Mouse (Mus musculus): ENCODE results near the gene Praf2. TPM values are rescaled to one million over a fixed set of nuclear protein-coding genes. Genes with fewer than 3 reads are reported as not detected.

The Praf2 gene
- total and polyA plus RNA-seq, 3 experiments, result 25.7 to 49.1 (median 40.6) TPM

DNA sequence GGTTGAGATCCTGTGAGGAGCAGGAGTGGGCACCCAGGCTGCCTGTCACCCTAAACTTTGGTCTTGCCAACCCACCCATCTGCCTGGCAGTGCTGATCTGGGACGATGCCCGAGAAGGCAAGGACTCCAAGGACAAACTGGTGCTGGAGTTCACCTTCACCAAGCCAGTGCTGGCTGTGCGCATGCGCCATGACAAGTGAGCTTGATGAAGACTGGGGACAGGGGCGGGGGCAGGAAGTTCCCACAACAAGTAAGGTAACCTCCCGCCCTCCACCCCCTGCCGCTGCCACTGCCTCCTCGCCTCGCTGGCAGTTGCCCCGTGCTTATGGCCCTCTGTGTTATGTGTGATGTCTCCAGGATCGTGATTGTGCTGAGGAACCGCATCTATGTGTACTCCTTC is 2.4 kb upstream of the Praf2 start:
- in situ Hi-C loops (cut with MboI; ENCODE audit: low pct_ligation_motif_present, low pct_unique_long_range_greater_than_20kb, low sequenced_read_pairs), result no loop called here
- no peaks in the 10 kb centered on the region for H3K27me3 ChIP-seq (replicated peaks)
- H3K4me2 ChIP-seq (ENCODE audit: insufficient read depth, low read depth, poor library complexity, severe bottlenecking), result no peak overlapping the region
- no peaks in the 10 kb centered on the region for H3K9me3 ChIP-seq (replicated peaks; ENCODE audit: low read length)
- TF ChIP-seq RAD21 (IDR thresholded peaks at IDR 0.05; ENCODE audit: low read depth, low read length) (no peak), CHD1 (IDR thresholded peaks at IDR 0.05; ENCODE audit: low read depth, low read length) (no peak), ETS1 (conservative IDR thresholded peaks at IDR 0.05; ENCODE audit: low read depth, low read length) (no peak), EP300 (IDR thresholded peaks at IDR 0.05; ENCODE audit: low read length) (no peak), MEF2A (IDR thresholded peaks at IDR 0.05; ENCODE audit: borderline replicate concordance, low read depth, low read length) (no peak), ZMIZ1 (IDR thresholded peaks at IDR 0.05; ENCODE audit: low read depth, low read length) (no peak), E2F4 (IDR thresholded peaks at IDR 0.05; ENCODE audit: insufficient replicate concordance, low read depth, low read length) (no peak), MYC (IDR thresholded peaks at IDR 0.05; ENCODE audit: low read depth, low read length) (no peak), USF2 (conservative IDR thresholded peaks at IDR 0.05; ENCODE audit: low read depth, low read length) (no peak), GABPA (IDR thresholded peaks at IDR 0.05; ENCODE audit: insufficient replicate concordance, low read depth, low read length) (no peak), SIN3A (IDR thresholded peaks at IDR 0.05; ENCODE audit: low read length) (no peak), POLR2AphosphoS2 (IDR thresholded peaks at IDR 0.05; ENCODE audit: low read depth, low read length) (no peak), MXI1 (IDR thresholded peaks at IDR 0.05; ENCODE audit: low read depth, low read length) (no peak), MAX (IDR thresholded peaks at IDR 0.05; ENCODE audit: low read length) (no peak), ZNF384 (IDR thresholded peaks at IDR 0.05; ENCODE audit: low read depth, low read length) (no peak)
- H3K27ac ChIP-seq (ENCODE audit: insufficient read depth, low read depth), result no peak overlapping the region
- H3K9ac ChIP-seq (ENCODE audit: insufficient read depth, low read depth), result no peak overlapping the region
- dilution Hi-C loops (cut with MboI; ENCODE audit: extremely low pct_ligation_motif_present, extremely low pct_unique_long_range_greater_than_20kb, low sequenced_read_pairs), result no loop called here
- H3K4me1 ChIP-seq (ENCODE audit: control insufficient read depth in 1 of 2, insufficient read depth in 2 of 2), result peaks cover 11 to 21% of the 10 kb centered on the region in 2 experiments; a peak in 3 of 4 replicates
- no peak for DNase-seq (ENCODE audit: extremely low read depth)
- H3K4me3 ChIP-seq (replicated peaks in 1 of 3; ENCODE audit: low read depth in 2 of 3, low read length in 2 of 3, poor library complexity in 1 of 3), result no peak overlapping the region
- peaks cover 28 to 44% of the 10 kb centered on the region in 2 experiments for H3K36me3 ChIP-seq (replicated peaks in 1 of 2; ENCODE audit: control insufficient read depth in 1 of 2, insufficient read depth in 1 of 2, low read length in 1 of 2)
- peaks cover 16% of the 10 kb centered on the region for H3K79me2 ChIP-seq (replicated peaks; ENCODE audit: control insufficient read depth, extremely low read depth, insufficient read depth, poor library complexity, severe bottlenecking)

DNA sequence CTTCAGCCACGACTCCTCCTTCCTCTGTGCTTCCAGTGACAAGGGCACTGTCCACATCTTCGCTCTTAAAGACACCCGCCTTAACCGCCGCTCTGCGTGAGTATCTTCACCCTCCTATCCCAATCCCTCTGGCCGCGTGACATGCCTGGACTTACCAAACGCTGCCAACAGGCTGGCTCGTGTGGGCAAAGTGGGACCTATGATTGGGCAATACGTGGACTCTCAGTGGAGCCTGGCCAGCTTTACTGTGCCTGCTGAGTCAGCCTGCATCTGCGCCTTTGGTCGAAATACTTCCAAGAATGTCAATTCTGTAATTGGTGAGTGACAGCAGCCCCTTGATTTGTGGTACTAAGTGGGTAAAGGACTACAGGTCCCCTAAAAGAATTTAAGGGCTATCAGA is 1.1 kb upstream of the Praf2 start:
- H3K27me3 ChIP-seq (replicated peaks), result no peaks in the 10 kb centered on the region
- peaks cover 11 to 20% of the 10 kb centered on the region in 2 experiments; a peak in 3 of 4 replicates for H3K4me1 ChIP-seq (ENCODE audit: control insufficient read depth in 1 of 2, insufficient read depth in 2 of 2)
- H3K9ac ChIP-seq (ENCODE audit: insufficient read depth, low read depth), result no peak overlapping the region
- H3K4me3 ChIP-seq (replicated peaks in 1 of 3; ENCODE audit: low read depth in 2 of 3, low read length in 2 of 3, poor library complexity in 1 of 3), result no peak overlapping the region
- peaks cover 16% of the 10 kb centered on the region for H3K79me2 ChIP-seq (replicated peaks; ENCODE audit: control insufficient read depth, extremely low read depth, insufficient read depth, poor library complexity, severe bottlenecking)
- TF ChIP-seq USF2 (conservative IDR thresholded peaks at IDR 0.05; ENCODE audit: low read depth, low read length) (no peak), CHD2 (IDR thresholded peaks at IDR 0.05; ENCODE audit: low read length) (no peak), MAFK (IDR thresholded peaks at IDR 0.05; ENCODE audit: insufficient replicate concordance, low read length) (no peak), MAZ (IDR thresholded peaks at IDR 0.05; ENCODE audit: low read depth, low read length) (no peak), UBTF (IDR thresholded peaks at IDR 0.05; ENCODE audit: low read depth, low read length) (no peak), JUN (IDR thresholded peaks at IDR 0.05; ENCODE audit: insufficient read depth, low read depth, low read length) (no peak), SMC3 (IDR thresholded peaks at IDR 0.05; ENCODE audit: low read depth, low read length) (no peak), ZNF384 (IDR thresholded peaks at IDR 0.05; ENCODE audit: low read depth, low read length) (no peak), POLR2AphosphoS2 (IDR thresholded peaks at IDR 0.05; ENCODE audit: low read depth, low read length) (no peak), GABPA (IDR thresholded peaks at IDR 0.05; ENCODE audit: insufficient replicate concordance, low read depth, low read length) (no peak), USF1 (IDR thresholded peaks at IDR 0.05; ENCODE audit: low read depth, low read length) (no peak), E2F4 (IDR thresholded peaks at IDR 0.05; ENCODE audit: insufficient replicate concordance, low read depth, low read length) (no peak), TCF12 (IDR thresholded peaks at IDR 0.05; ENCODE audit: low read depth, low read length) (no peak), IRF4 (IDR thresholded peaks at IDR 0.05; ENCODE audit: low read depth, low read length) (no peak), ELF1 (IDR thresholded peaks at IDR 0.05; ENCODE audit: low read depth, low read length) (no peak), BHLHE40 (IDR thresholded peaks at IDR 0.05; ENCODE audit: low read depth, low read length) (no peak), CTCF (conservative IDR thresholded peaks at IDR 0.05 in 1 of 2, IDR thresholded peaks at IDR 0.05 in 1 of 2; ENCODE audit: low read depth in 2 of 2, low read length in 2 of 2) (no peak)
- peaks cover 28 to 50% of the 10 kb centered on the region in 2 experiments for H3K36me3 ChIP-seq (replicated peaks in 1 of 2; ENCODE audit: control insufficient read depth in 1 of 2, insufficient read depth in 1 of 2, low read length in 1 of 2)
- H3K27ac ChIP-seq (ENCODE audit: insufficient read depth, low read depth), result no peak overlapping the region
- dilution Hi-C loops (cut with MboI; ENCODE audit: extremely low pct_ligation_motif_present, extremely low pct_unique_long_range_greater_than_20kb, low sequenced_read_pairs), result no loop called here
- no peaks in the 10 kb centered on the region for H3K9me3 ChIP-seq (replicated peaks; ENCODE audit: low read length)
- in situ Hi-C loops (cut with MboI; ENCODE audit: low pct_ligation_motif_present, low pct_unique_long_range_greater_than_20kb, low sequenced_read_pairs), result no loop called here
- no peak overlapping the region for H3K4me2 ChIP-seq (ENCODE audit: insufficient read depth, low read depth, poor library complexity, severe bottlenecking)
- no peak for DNase-seq (ENCODE audit: extremely low read depth)

Measured in CH12.LX (cell line).